Comparison of ENCODE assay signal across 28 mouse cellular contexts in the genomic region with DNA sequence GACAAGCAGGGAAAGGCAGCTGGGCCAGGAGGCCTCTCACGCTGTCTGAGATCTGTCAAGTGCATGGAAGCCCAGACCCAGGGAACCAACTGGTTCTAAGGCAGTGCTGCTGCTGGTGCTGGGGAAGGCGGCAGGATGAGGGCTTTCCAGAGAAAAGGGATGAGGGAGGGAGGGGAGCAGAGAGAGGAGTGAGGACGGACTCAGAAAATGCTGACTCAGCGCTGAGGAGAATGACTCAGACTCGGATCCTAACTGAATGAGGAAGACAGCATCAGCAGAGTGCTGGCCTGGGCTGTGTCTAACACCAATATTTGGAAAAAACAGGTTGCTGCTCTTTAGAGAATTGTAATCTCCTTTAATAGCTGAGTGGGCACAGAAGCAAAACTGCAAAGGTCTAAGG. TPM values are rescaled to one million over a fixed set of nuclear protein-coding genes. Genes with fewer than 3 reads are reported as not detected.
DNase-seq lines count a peak whose midpoint lies in the region; ATAC-seq and TF ChIP-seq lines count a peak whose summit lies in the region.
"Had no signal": no experiment of that assay in that cellular context is flagged by ENCODE, and none has a peak within 500 bp of the region (broad histone marks: within the 10 kb centered on the region; RNA-seq: fewer than 3 reads in every experiment).

No protein-coding gene starts in this region.

- H3K4me2 ChIP-seq in forebrain, embryonic 12.5 days = no peak overlapping the region
- H3K4me2 ChIP-seq: embryonic facial prominence, embryonic 13.5 days; heart, embryonic 12.5 days; limb, embryonic 13.5 days; liver, embryonic 12.5 days; lung, embryonic 15.5 days; midbrain, embryonic 11.5 days; neural tube, embryonic 15.5 days had no signal

- no peaks in the 10 kb centered on the region for H3K27me3 ChIP-seq in forebrain, embryonic 10.5 days (ENCODE audit: poor library complexity, severe bottlenecking)
- H3K27me3 ChIP-seq in forebrain, embryonic 12.5 days = no peaks in the 10 kb centered on the region
- H3K27me3 ChIP-seq in megakaryocyte, embryonic 14.5 days (replicated peaks) = no peaks in the 10 kb centered on the region
- H3K27me3 ChIP-seq in G1E (ENCODE audit: insufficient read depth, low read length) = no peaks in the 10 kb centered on the region
- no peaks in the 10 kb centered on the region for H3K27me3 ChIP-seq in midbrain, embryonic 10.5 days (ENCODE audit: low read depth, poor library complexity, severe bottlenecking)
- H3K27me3 ChIP-seq: embryonic facial prominence, embryonic 13.5 days; heart, embryonic 12.5 days; limb, embryonic 13.5 days; liver, embryonic 12.5 days; lung, embryonic 15.5 days; neural tube, embryonic 15.5 days had no signal

- DNase-seq in forebrain, embryonic 10.5 days (ENCODE audit: extremely low spot score, low spot score) = no peak
- no peak for DNase-seq in G1E (ENCODE audit: low spot score)
- peak; percentile 42 to 52 for DNase-seq in adrenal gland, postnatal 36 days
- DNase-seq in urinary bladder, adult 18-20 months (ENCODE audit: low spot score in 2 of 2) = no peak
- DNase-seq in midbrain, embryonic 10.5 days (ENCODE audit: low spot score) = no peak
- DNase-seq: B cell, adult 2 months; cerebellum, adult 2 months; cerebellum, postnatal 36 days; embryo, embryonic 11 days; gastrocnemius, postnatal 10 days; heart, postnatal 10 days; kidney, adult 18-20 months; lung, postnatal 36 days; spleen, adult 18-20 months had no signal

- peak overlapping the region; percentile 5; the same call in 1 of the 2 replicates for H3K27ac ChIP-seq in forebrain, embryonic 10.5 days
- no peak overlapping the region for H3K27ac ChIP-seq in forebrain, embryonic 12.5 days
- no peak overlapping the region for H3K27ac ChIP-seq in midbrain, embryonic 10.5 days (replicated peaks)
- H3K27ac ChIP-seq: embryonic facial prominence, embryonic 13.5 days; hindbrain, embryonic 10.5 days; kidney, postnatal 0 days; limb, embryonic 13.5 days; liver, embryonic 12.5 days; lung, embryonic 15.5 days; neural tube, embryonic 15.5 days had no signal

- H3K4me1 ChIP-seq in forebrain, embryonic 10.5 days = no peaks in the 10 kb centered on the region
- no peaks in the 10 kb centered on the region for H3K4me1 ChIP-seq in forebrain, embryonic 12.5 days
- peaks cover 25% of the 10 kb centered on the region for H3K4me1 ChIP-seq in megakaryocyte, embryonic 14.5 days
- peaks cover 16% of the 10 kb centered on the region for H3K4me1 ChIP-seq in G1E (ENCODE audit: insufficient read depth, low read depth, low read length)
- no peaks in the 10 kb centered on the region for H3K4me1 ChIP-seq in midbrain, embryonic 10.5 days
- H3K4me1 ChIP-seq: embryonic facial prominence, embryonic 13.5 days; heart, embryonic 12.5 days; hindbrain, embryonic 10.5 days; limb, embryonic 13.5 days; liver, embryonic 12.5 days; lung, embryonic 15.5 days; neural tube, embryonic 15.5 days had no signal

- no peak overlapping the region for H3K4me3 ChIP-seq in forebrain, embryonic 10.5 days
- no peak overlapping the region for H3K4me3 ChIP-seq in forebrain, embryonic 12.5 days (replicated peaks)
- H3K4me3 ChIP-seq in megakaryocyte, embryonic 14.5 days (replicated peaks) = peak overlapping the region; percentile 21
- no peak overlapping the region for H3K4me3 ChIP-seq in G1E (ENCODE audit: low read depth, low read length)
- H3K4me3 ChIP-seq in midbrain, embryonic 10.5 days = no peak overlapping the region
- H3K4me3 ChIP-seq: embryonic facial prominence, embryonic 13.5 days; erythroblast, embryonic 14.5 days; heart, embryonic 12.5 days; hindbrain, embryonic 10.5 days; limb, embryonic 13.5 days; liver, embryonic 12.5 days; lung, embryonic 15.5 days; neural tube, embryonic 15.5 days had no signal

- H3K9ac ChIP-seq in forebrain, embryonic 12.5 days = no peak overlapping the region
- H3K9ac ChIP-seq: embryonic facial prominence, embryonic 13.5 days; heart, embryonic 12.5 days; limb, embryonic 13.5 days; liver, embryonic 12.5 days; lung, embryonic 15.5 days; neural tube, embryonic 15.5 days had no signal

- no peaks in the 10 kb centered on the region for H3K9me3 ChIP-seq in forebrain, embryonic 10.5 days
- H3K9me3 ChIP-seq in forebrain, embryonic 12.5 days = no peaks in the 10 kb centered on the region
- H3K9me3 ChIP-seq in megakaryocyte, embryonic 14.5 days = no peaks in the 10 kb centered on the region
- H3K9me3 ChIP-seq in G1E (replicated peaks) = no peaks in the 10 kb centered on the region
- no peaks in the 10 kb centered on the region for H3K9me3 ChIP-seq in midbrain, embryonic 10.5 days (replicated peaks)
- H3K9me3 ChIP-seq: embryonic facial prominence, embryonic 13.5 days; heart, embryonic 12.5 days; hindbrain, embryonic 10.5 days; limb, embryonic 13.5 days; liver, embryonic 12.5 days; lung, embryonic 15.5 days; neural tube, embryonic 15.5 days had no signal

- 80% methylated on average over 5 of the region's 5 CpGs for WGBS in forebrain, embryonic 10.5 days
- WGBS in forebrain, embryonic 12.5 days = 66% methylated on average over 5 of the region's 5 CpGs
- 72% methylated on average over 5 of the region's 5 CpGs for WGBS in midbrain, embryonic 10.5 days

- no peak for TF ChIP-seq CTCF in G1E (IDR thresholded peaks at IDR 0.05; ENCODE audit: low read depth, low read length)

- ATAC-seq in forebrain, embryonic 12.5 days (ENCODE audit: low FRiP score) = no peak
- no peak for ATAC-seq in megakaryocyte, adult 5-6 weeks (ENCODE audit: poor library complexity, severe bottlenecking)
- peak; percentile 49; the same call in 1 of the 2 replicates for ATAC-seq in G1E (ENCODE audit: extremely low read depth, insufficient number of reproducible peaks, low FRiP score, poor library complexity, severe bottlenecking)
- ATAC-seq: forebrain, embryonic 14.5 days; liver, embryonic 12.5 days had no signal

- peaks cover 97% of the 10 kb centered on the region for H3K36me3 ChIP-seq in forebrain, embryonic 10.5 days (replicated peaks)
- peaks cover 70% of the 10 kb centered on the region for H3K36me3 ChIP-seq in forebrain, embryonic 12.5 days (replicated peaks)
- peaks cover 94% of the 10 kb centered on the region for H3K36me3 ChIP-seq in megakaryocyte, embryonic 14.5 days (replicated peaks; ENCODE audit: low read length)
- peaks cover 95% of the 10 kb centered on the region for H3K36me3 ChIP-seq in G1E (replicated peaks)
- peaks cover 98% of the 10 kb centered on the region for H3K36me3 ChIP-seq in midbrain, embryonic 10.5 days

RNA-seq across cellular contexts. Expression of a gene that starts 57.7 kb away (rescaled TPM):
- 52.0 and 54.6 TPM in 2 replicates for polyA plus RNA-seq in forebrain, embryonic 10.5 days (2016; fragmentation: Nextera tagmentation; extraction: Ambion mirVana)
- polyA plus RNA-seq in forebrain, embryonic 12.5 days (2016; fragmentation: Nextera tagmentation; extraction: Ambion mirVana) = 62.0 and 64.0 TPM in 2 replicates
- 2.3 and 4.3 TPM in 2 replicates for polyA plus RNA-seq in megakaryocyte, embryonic 14.5 days (2012; ENCODE audit: insufficient read depth, low replicate concordance)
- total RNA-seq in megakaryocyte, adult 5-6 weeks (2015) = 22.6 and 23.4 TPM in 2 replicates
- total RNA-seq in megakaryocyte, adult 5-6 weeks (2017) = 30.1 and 37.4 TPM in 2 replicates
- total RNA-seq in G1E (2014; fragmentation: Nextera tagmentation) (14.9 and 17.2 TPM in 2 replicates), G1E (2017) (31.4 and 37.9 TPM in 2 replicates)
- 3.8 and 5.6 TPM in 2 replicates for polyA plus RNA-seq in G1E (2012)
- 10 to 100 TPM; 24.9 to 29.4 TPM for total RNA-seq in adrenal gland, postnatal 36 days (2021)
- 59.3 and 61.0 TPM in 2 replicates for polyA plus RNA-seq in midbrain, embryonic 10.5 days (2016; fragmentation: Nextera tagmentation; extraction: Ambion mirVana)

RNA-seq across cellular contexts. Expression of a gene that starts 57.9 kb away (rescaled TPM):
- polyA plus RNA-seq in forebrain, embryonic 10.5 days (2016; fragmentation: Nextera tagmentation; extraction: Ambion mirVana) = 27.5 and 27.7 TPM in 2 replicates
- 22.6 and 24.1 TPM in 2 replicates for polyA plus RNA-seq in forebrain, embryonic 12.5 days (2016; fragmentation: Nextera tagmentation; extraction: Ambion mirVana)
- 51.0 and 54.9 TPM in 2 replicates for polyA plus RNA-seq in megakaryocyte, embryonic 14.5 days (2012; ENCODE audit: insufficient read depth, low replicate concordance)
- 123 and 129 TPM in 2 replicates for total RNA-seq in megakaryocyte, adult 5-6 weeks (2015)
- total RNA-seq in megakaryocyte, adult 5-6 weeks (2017) = 40.7 and 51.7 TPM in 2 replicates
- total RNA-seq in G1E (2014; fragmentation: Nextera tagmentation) (80.8 and 89.0 TPM in 2 replicates), G1E (2017) (16.1 and 21.1 TPM in 2 replicates)
- polyA plus RNA-seq in G1E (2012) = 106 and 133 TPM in 2 replicates
- 10 to 100 TPM; 57.7 to 73.3 TPM for total RNA-seq in adrenal gland, postnatal 36 days (2021)
- polyA plus RNA-seq in midbrain, embryonic 10.5 days (2016; fragmentation: Nextera tagmentation; extraction: Ambion mirVana) = 25.9 and 30.3 TPM in 2 replicates

Comparison
In these comparisons a context has a peak if more than half of its experiments do, and no peak if none do; other contexts are left out.
1. DNase-seq: peak in adrenal gland, postnatal 36 days (2 of 2); none in forebrain, embryonic 10.5 days (single experiment), G1E (single experiment), urinary bladder, adult 18-20 months (0 of 2) and midbrain, embryonic 10.5 days (single experiment).